Mouse (Mus musculus) lung, adult 2 months (tissue): ENCODE measurements around the gene Syt1.

Experiments used
- CTCF ChIP-seq: fragments of 200-500 bp; IDR thresholded peaks from 2 replicates; pipeline ENCODE4 v1.5.1; 2011; ENCODE audit warnings: mild to moderate bottlenecking, low read length, control low read depth; ENCODE audit not compliant: insufficient read depth
- POLR2A ChIP-seq: fragments of 200-500 bp; IDR thresholded peaks from 2 replicates; pipeline ENCODE4 v1.6.1; 2011; ENCODE audit warnings: low read depth, mild to moderate bottlenecking, control low read depth, low read length, borderline replicate concordance; ENCODE audit errors: extremely low read depth

DNA sequence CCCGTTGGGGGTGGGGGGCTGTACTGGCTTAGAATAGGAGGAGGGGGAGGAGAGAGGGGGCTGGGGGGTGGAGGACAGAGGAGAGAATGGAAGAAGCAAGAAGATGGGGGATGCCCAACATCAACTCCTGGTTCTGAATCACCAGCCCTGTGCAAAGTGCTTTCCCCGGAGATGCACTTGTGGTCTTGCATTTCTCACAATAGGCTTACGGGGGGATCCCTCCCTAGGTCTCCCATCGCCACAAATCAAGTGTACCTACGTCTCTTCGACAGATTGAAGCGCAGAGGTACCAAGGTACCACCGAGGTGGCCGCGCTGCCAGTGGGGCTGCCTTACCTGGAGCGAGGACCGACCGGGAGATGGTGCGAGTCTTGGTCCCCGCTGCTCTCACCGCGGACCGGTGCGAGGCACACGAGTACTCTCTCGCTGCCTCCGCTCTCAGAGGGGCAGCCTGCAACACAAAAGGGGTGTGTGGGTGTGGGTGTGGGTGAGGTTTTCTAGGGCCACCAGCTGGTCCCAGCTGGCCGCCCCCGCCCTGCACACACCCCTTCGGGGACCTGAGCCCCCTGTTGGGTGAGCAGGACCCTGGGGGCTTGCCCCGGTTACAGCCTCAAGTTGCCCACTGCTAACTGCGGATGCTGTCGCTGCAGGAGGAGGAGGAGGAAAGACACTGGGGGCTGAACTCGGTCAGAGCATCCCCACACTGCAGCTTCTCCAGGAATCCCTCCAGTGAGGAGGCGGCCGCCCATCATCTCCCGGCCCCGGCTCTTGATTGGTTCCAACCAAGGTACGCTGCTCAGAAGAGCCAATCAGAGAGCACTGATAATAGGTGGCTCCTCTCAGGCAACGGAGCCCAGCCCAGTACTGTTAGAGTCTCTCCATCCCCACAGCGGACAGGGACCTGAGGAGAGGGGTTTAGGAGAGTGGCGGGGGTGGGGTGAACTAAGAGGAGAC is at the start of gene Syt1:
- TF ChIP-seq CTCF (no peak), POLR2A (no peak)
